Mouse (Mus musculus) ZHBTc4 (cell line): ENCODE measurements around the gene Olfr1395.

Experiments
- DNase-seq: peaks from one replicate; pipeline ENCODE4 v3.0.0-alpha.2; 2011; ENCODE audit warnings: low read depth, low spot score

Gene Olfr1395

GRCm38 (mm10) chr11:49141974-49142373, at the start of gene Olfr1395:
Gene Olfr1395 (plus strand): TSS chr11:49142274.
- DNase-seq = no peak

GRCm38 (mm10) chr11:49092786-49093185, 49.3 kb upstream of the Olfr1395 start:
- DNase-seq = no peak

GRCm38 (mm10) chr11:49093861-49094660, 48.0 kb upstream of the Olfr1395 start:
- no peak for DNase-seq

- no peak for DNase-seq
Measured at GRCm38 (mm10) chr11:49095367-49095766, 46.7 kb upstream of the Olfr1395 start.

GRCm38 (mm10) chr11:49100409-49100808, 41.7 kb upstream of the Olfr1395 start:
- peak; percentile 24 for DNase-seq

DNA sequence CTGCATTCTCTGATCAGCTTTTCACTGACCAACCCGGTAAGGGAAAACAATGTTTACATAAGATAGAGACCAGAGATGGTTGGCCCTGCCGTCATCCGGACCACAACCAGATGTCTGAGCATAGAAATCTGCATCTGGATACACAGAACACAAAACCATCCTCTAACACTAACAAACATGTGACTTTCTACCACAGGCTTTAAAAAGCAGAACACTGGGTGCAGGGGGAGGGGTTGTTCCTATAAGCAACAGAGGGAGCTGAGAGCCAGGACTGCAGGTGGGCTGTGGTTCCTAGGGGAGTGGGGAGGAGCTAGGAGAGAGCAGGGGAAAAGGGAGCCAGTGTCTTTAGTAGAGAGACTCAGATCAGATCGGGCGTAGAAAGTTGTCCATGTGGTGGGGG, 40.6 kb upstream of the Olfr1395 start:
- peak; percentile 28 for DNase-seq

DNA sequence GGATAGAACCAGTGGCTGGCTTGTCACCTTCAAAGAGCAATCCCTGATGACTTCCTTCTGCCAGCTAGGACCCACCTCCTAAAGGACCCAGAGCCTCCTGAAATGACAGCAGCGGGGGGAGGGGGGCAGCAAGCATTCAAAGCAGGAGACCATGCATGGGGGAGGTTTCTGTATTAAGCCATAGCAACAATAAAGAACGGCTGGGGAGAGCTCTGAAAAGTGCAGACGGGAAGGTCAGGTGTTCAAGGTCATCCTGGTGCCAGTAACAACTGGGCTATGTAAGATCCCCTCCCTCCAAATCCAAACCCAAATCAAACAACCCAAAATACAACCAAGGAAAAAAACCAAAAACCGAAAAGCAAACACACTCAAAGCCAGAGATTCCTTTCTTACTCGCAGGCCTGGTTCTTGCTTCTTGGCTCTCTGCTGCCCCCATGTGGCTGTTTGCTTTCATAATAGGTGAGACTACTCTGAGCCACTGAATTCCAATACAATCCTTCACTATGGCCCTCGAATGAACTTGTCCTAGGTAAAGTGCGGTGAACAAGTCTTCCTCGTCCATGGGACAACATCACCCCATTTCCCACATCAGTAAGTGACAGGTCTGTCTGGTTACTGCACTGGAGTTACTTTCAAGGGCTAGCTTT, 38.9 kb upstream of the Olfr1395 start:
- peak; percentile 90 for DNase-seq

DNA sequence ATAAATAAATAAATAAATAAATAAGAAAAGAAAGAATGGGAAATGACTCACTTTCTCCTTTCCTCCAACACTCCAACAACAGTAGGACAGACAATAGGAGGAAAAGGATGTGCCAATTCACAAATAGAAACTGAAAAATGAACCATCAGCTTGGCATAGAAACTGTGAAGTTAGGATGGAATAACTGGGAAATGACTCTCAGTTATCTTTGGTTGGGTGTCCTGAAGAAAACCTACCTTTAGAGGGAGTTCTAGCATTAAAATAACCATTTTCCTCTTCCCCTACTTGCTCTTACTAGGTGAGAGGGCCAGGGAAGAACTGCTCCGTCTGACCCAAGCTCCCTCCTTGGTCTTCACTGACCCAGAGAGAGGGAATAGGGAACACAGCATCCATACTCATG, 36.3 kb upstream of the Olfr1395 start:
- no peak for DNase-seq

DNA sequence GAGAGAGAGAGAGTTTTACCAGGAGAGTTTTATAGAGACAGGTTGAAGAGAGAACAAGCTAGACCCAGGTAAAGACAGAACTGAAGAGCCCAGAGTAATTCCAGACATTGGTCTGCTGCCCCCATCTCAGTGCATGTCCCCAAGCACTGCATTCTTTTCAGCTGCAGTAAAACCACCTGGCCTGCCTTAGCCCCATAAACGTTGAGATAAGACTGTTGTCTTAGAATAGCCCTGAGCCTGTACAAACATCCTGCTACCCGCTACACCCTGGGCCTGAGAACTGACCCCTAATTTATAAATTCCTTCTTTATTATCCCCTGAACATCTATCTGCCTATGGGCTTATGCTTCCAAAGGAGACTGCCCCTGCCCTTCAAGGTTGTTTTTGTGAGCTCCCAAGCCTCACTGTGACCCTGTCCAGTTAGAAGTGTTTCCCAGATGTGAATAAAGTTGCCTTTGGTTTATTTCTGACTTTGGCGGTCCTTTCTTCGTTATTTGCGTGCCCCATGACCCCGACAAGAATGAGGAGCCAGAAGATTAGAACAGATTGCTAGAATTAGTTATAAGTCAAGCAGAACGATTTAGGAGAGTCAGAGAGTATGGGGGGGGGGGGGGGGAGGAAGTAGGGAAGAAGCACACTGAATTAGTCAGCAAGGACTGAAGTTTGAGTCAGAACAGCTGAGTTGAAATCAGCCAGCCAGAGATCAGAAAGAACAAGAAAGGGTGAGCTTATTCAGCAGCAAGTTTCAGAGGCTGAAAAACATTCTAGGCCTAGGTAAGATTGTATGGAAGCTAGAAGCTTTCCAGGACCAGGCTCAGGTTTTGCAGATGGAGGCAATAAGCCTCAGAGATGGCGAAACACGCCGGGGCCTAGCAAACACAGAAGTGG, 34.2 kb upstream of the Olfr1395 start:
- no peak for DNase-seq

GRCm38 (mm10) chr11:49108833-49109232, 33.2 kb upstream of the Olfr1395 start:
- DNase-seq = peak; percentile 35

DNA sequence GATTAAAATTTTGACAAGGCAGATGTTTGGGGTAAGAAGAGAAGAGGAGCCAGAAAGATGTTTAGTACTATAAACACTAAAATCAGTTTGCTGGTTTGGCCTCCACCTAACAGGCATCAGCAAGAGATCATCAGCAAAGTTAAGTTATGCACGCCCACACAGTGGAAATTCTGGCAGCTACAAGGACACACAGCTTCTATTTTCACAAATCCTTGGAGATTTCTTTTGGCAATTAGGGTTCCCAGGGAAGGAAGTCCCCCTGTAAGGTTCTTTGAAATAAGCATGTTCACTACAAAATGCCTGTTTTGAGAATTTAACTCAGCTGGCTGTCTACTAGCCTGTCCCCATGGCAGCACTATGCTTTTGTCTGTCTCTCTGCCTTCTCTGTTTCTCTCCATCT, 31.1 kb upstream of the Olfr1395 start:
- DNase-seq = no peak

DNA sequence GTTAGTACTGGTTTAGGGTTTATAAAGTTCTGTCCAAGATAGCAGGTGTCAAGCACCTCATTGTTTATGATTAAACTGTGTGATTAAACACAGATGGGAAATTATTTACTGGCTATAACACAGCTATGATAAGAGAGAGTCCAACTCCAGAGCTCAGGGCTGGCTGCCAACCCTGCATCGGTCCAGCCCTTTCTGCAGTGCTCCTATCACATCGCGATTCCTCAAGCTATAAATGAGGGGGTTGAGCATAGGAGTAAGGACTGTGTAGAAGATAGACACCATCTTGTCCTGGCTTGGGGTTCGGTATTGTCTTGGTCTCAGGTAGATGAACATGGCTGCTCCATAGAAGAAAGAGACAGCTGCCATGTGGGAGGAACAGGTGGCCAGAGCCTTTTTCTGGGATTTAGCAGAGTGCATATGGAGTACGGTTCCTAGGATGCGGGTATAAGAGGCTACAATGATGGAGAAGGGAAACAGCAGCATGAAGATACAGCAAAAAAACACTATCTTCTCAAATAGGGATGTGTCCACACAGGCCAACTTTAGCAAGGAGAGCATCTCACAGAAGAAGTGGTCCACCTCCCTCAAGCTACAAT, 29.4 kb upstream of the Olfr1395 start:
- no peak for DNase-seq

DNA sequence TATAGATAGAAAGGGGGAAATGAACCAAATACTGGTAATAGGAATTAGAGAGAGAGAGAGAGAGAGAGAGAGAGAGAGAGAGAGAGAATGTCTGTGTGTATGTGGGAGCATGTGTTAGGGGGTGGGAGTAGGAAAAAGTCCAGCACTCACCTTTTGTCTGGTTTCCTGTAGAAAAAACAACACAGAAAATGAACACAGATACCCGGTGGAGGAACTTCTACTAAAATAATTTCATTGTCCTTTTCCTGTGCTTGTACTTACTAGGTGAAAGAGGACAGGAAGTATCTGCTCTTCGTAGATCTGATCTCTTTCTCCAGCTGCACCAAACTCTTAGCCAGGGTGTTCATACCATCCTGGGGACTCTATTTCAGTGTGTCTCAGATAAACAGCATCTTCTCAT, 27.9 kb upstream of the Olfr1395 start:
- DNase-seq = no peak

- DNase-seq = no peak
Measured at GRCm38 (mm10) chr11:49114774-49115173, 27.3 kb upstream of the Olfr1395 start, which contains the start of gene Olfr1396. Gene Olfr1396 (minus strand): TSS chr11:49114874.

DNA sequence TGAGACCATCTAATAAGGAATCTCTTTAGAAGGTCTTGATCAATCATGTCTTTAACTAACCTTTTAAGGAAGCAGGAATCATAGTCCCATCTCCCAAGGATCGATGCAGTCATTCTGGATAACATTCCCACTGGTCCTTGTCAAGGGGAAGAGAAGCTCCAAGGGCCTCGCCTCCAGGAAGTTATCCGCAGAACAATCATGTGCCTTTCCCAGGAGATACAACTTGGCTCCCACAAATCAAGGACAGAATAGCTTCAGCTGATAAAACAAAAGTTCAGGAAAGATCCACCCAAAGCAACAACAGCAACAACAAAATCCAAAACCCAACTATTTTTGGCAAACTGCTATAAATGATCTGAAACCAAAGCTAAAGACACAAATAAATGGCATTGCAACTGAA, 22.4 kb upstream of the Olfr1395 start:
- DNase-seq = no peak

- peak; percentile 21 for DNase-seq
Measured at GRCm38 (mm10) chr11:49124169-49124568, 17.9 kb upstream of the Olfr1395 start.

- no peak for DNase-seq
Measured at GRCm38 (mm10) chr11:49154077-49154476, 12.0 kb downstream of the Olfr1395 start, which contains the start of gene Olfr1394. Gene Olfr1394 (plus strand): TSS chr11:49154377.

GRCm38 (mm10) chr11:49156821-49157814, 15.0 kb downstream of the Olfr1395 start:
- DNase-seq = no peak

DNA sequence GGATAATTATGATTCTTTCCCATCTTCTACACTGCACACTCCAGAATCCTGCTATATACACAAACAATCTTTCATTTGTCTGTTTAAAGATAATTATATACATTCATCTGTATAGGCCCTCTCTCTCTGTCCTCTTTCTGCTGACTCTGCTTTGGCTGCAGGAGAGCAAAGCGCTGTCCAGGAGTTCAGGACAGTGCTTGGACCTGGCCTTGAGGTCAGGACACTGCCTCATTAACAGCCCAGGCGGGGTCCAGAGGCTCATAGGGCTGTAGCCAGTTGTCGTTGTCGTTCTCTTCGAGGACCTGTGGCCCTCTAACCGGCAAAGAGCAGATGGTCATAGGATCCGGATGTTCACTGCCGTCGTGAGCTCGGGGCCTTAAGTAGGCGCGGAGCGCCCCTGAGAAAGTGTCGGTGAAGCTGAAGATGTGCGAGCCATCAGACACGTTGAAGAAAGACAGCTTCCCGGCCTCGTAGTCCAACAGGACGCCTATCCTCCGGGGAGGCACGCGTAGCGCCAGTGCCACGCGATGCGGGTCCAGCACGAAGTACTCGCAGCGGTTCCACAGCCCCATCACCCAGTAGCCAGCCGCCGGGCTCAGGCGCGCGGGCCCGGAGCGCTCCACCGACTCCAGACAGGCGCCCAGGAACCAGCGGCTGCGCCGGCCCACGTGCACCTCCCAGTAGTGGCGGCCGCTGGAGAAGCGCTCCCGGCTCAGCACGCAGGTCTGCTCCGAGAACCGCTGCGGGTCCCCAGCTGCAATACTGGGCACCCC, 27.0 kb downstream of the Olfr1395 start:
- DNase-seq = peak; percentile 66

GRCm38 (mm10) chr11:49170576-49170975, 28.5 kb downstream of the Olfr1395 start:
- DNase-seq = no peak
